Mouse (Mus musculus) CH12.LX (cell line): ENCODE measurements around the gene Rnaset2a.
"Not testable (repeated sequence)": the region's sequence is repeated elsewhere in the genome, so short reads cannot be mapped to it uniquely, and the experiment has no call there.

Experiments used
- CHD2 ChIP-seq: IDR thresholded peaks from 2 replicates; pipeline ENCODE4 v1.6.1; 2011; ENCODE audit warnings: low read length, improper control_type of control experiment
- CTCF ChIP-seq, 2 experiments: IDR thresholded peaks in 1 of 2; conservative IDR thresholded peaks in 1 of 2; 2 replicates each; pipeline ENCODE4 v1.5.1; 2011 to 2012; ENCODE audit warnings: low read depth in 2 of 2, low read length in 2 of 2, improper control_type of control experiment in 1 of 2, inconsistent platforms in 1 of 2, mild to moderate bottlenecking in 1 of 2, moderate library complexity in 1 of 2
- EP300 ChIP-seq: IDR thresholded peaks from 2 replicates; pipeline ENCODE4 v1.6.1; 2011; ENCODE audit warnings: low read length, improper control_type of control experiment
- GABPA ChIP-seq: IDR thresholded peaks from 2 replicates; pipeline ENCODE4 v1.6.1; 2012; ENCODE audit warnings: low read depth, low read length, improper control_type of control experiment, inconsistent platforms; ENCODE audit not compliant: insufficient replicate concordance
- MAFK ChIP-seq: IDR thresholded peaks from 2 replicates; pipeline ENCODE4 v1.6.1; 2011; ENCODE audit warnings: low read length, improper control_type of control experiment; ENCODE audit not compliant: insufficient replicate concordance
- MAX ChIP-seq: IDR thresholded peaks from 2 replicates; pipeline ENCODE4 v1.6.1; 2011; ENCODE audit warnings: low read length, improper control_type of control experiment
- MXI1 ChIP-seq: IDR thresholded peaks from 2 replicates; pipeline ENCODE4 v1.6.1; 2011; ENCODE audit warnings: mild to moderate bottlenecking, low read depth, low read length, improper control_type of control experiment
- NELFE ChIP-seq: IDR thresholded peaks from 2 replicates; pipeline ENCODE4 v1.6.1; 2011; ENCODE audit warnings: low read depth, low read length, improper control_type of control experiment
- POLR2A ChIP-seq: IDR thresholded peaks from 2 replicates; pipeline ENCODE4 v1.6.1; 2011; ENCODE audit warnings: low read depth, mild to moderate bottlenecking, improper control_type of control experiment, low read length
- USF1 ChIP-seq: IDR thresholded peaks from 2 replicates; pipeline ENCODE4 v1.6.1; 2014; ENCODE audit warnings: low read depth, mild to moderate bottlenecking, inconsistent platforms, low read length, improper control_type of control experiment

GRCm38 (mm10) chr17:8155982-8156381 is 8.1 kb upstream of the Rnaset2a start:
- not testable (repeated sequence) for TF ChIP-seq USF1; CTCF (conservative IDR thresholded peaks at IDR 0.05 in 1 of 2, IDR thresholded peaks at IDR 0.05 in 1 of 2; ENCODE audit: low read depth in 2 of 2, low read length in 2 of 2); MAX; CHD2; EP300; POLR2A; MXI1; NELFE; GABPA; MAFK
